Mouse (Mus musculus): Measurements from ENCODE around the gene Sez6l2.

GRCm38 (mm10) chr7:126914844-126915243 is 35.5 kb upstream of the Sez6l2 start:
- TF ChIP-seq CTCF (conservative IDR thresholded peaks at IDR 0.05; ENCODE audit: insufficient read depth, insufficient read length, low read depth, low read length) (no peak), POLR2A (IDR thresholded peaks at IDR 0.05; ENCODE audit: low read depth, low read length) (no peak)
